Mouse (Mus musculus) C2C12 (cell line): ENCODE measurements at regions not wholly inside any gene's neighbourhood (a gene's known extent, or its start where the extent isn't known, plus 50 kb on each side); places are given as distances from the start of the nearest gene placed in this dataset.

Experiments used
- H3K27me3 ChIP-seq: one replicate; pipeline ENCODE4 v1.6.1; 2011; ENCODE audit not compliant: control insufficient read depth, insufficient read depth, insufficient read length
- H3K36me3 ChIP-seq: one replicate; pipeline ENCODE4 v1.6.1; 2011; ENCODE audit not compliant: control insufficient read depth, insufficient read depth
- H3K4me3 ChIP-seq: one replicate; pipeline ENCODE4 v1.5.1; 2011; ENCODE audit warnings: mild to moderate bottlenecking, control low read depth; ENCODE audit not compliant: poor library complexity, insufficient read depth, severe bottlenecking
- H3K79me2 ChIP-seq: one replicate; pipeline ENCODE4 v1.6.1; 2011; ENCODE audit not compliant: control insufficient read depth, insufficient read depth
- H3K79me3 ChIP-seq: one replicate; pipeline ENCODE4 v1.6.1; 2011; ENCODE audit warnings: low read depth, control low read depth
- H3ac ChIP-seq: one replicate; pipeline ENCODE3; 2011; ENCODE audit warnings: low read depth; ENCODE audit not compliant: control insufficient read depth, insufficient read length
- CEBPB ChIP-seq: IDR thresholded peaks from one replicate; pipeline ENCODE4 v1.6.1; 2011; ENCODE audit warnings: low read depth, mild to moderate bottlenecking, control low read depth, moderate library complexity
- CTCF ChIP-seq: IDR thresholded peaks from one replicate; pipeline ENCODE4 v1.5.1; 2011; ENCODE audit not compliant: control insufficient read depth, insufficient read depth, insufficient read length
- FOSL1 ChIP-seq: IDR thresholded peaks from one replicate; pipeline ENCODE4 v1.8.0; 2011; ENCODE audit warnings: mild to moderate bottlenecking, low read length; ENCODE audit not compliant: poor library complexity, insufficient read depth, severe bottlenecking
- MAX ChIP-seq: IDR thresholded peaks from one replicate; pipeline ENCODE4 v1.6.1; 2011; ENCODE audit warnings: mild to moderate bottlenecking, control low read depth
- MYOD1 ChIP-seq: IDR thresholded peaks from one replicate; pipeline ENCODE4 v1.6.1; 2011; ENCODE audit warnings: low read depth; ENCODE audit not compliant: control insufficient read depth, insufficient read length
- MYOG ChIP-seq: IDR thresholded peaks from one replicate; pipeline ENCODE4 v1.6.1; 2011; ENCODE audit not compliant: control insufficient read depth, insufficient read length; ENCODE audit errors: extremely low read depth
- USF1 ChIP-seq: IDR thresholded peaks from one replicate; pipeline ENCODE4 v1.6.1; 2011; ENCODE audit warnings: low read depth, mild to moderate bottlenecking, control low read depth, moderate library complexity

- Histone ChIP-seq H3K36me3 (no peaks in the 10 kb centered on the region), H3K79me2 (no peaks in the 10 kb centered on the region), H3K79me3 (no peaks in the 10 kb centered on the region), H3K4me3 (no peak overlapping the region), H3K27me3 (no peaks in the 10 kb centered on the region), H3ac (no peak overlapping the region)
- TF ChIP-seq FOSL1 (no peak), USF1 (no peak), MAX (no peak), MYOG (no peak), CEBPB (no peak), CTCF (no peak), MYOD1 (no peak)
Observed at GRCm38 (mm10) chr13:115977118-115977889, 332.2 kb downstream of the Isl1 start.
